Mouse (Mus musculus) heart, postnatal 0 days (tissue): ENCODE results near the gene S100a16.

Experiments used
- CTCF ChIP-seq: IDR thresholded peaks from 2 replicates; pipeline ENCODE4 v1.5.1; 2016; ENCODE audit warnings: antibody characterized with exemption, control low read depth, low read depth
- EP300 ChIP-seq: IDR thresholded peaks from 2 replicates; pipeline ENCODE4 v1.6.1; 2016; ENCODE audit warnings: antibody characterized with exemption, low read depth

DNA sequence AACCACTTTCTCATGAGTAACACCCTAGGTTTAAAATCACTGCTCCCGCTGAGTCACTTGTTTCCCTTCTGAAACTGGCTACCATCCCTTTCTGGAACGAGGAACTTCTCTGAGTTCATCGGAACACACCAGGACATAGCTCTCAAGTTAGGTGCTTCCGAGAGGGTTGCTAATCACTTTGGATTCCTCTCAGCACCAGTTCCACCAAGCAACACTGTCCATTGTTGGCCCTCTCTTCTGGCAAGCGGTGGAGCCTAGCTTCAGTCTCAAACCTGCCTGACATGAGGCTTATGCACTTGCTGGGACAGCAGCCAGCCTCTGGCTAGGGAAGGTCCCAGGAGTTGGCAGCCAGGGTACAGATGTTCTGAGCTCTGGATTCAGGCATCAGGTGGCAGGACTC lies 37.6 kb downstream of the S100a16 start:
- TF ChIP-seq CTCF, result no peak
- TF ChIP-seq EP300, result no peak
